Mouse (Mus musculus) midbrain, embryonic 11.5 days (tissue): ENCODE data around the gene Fgf10. TPM values are rescaled to one million over a fixed set of nuclear protein-coding genes. Genes with fewer than 3 reads are reported as not detected.

Source experiments
- ATAC-seq: fragments of 200-750 bp; cut with Nextera tagmentation; 2 replicates; pipeline ENCODE4 v1.8.0; 2017; ENCODE audit warnings: moderate TSS enrichment, moderate library complexity; ENCODE audit not compliant: low FRiP score
- DNase-seq: peaks from one replicate; pipeline ENCODE4 v3.0.0; 2015; ENCODE audit warnings: low spot score; ENCODE audit errors: missing footprints
- H3K27ac ChIP-seq: fragments of 300-500 bp; sonication (generic); 2 replicates; pipeline ENCODE4 v1.5.1; 2014; ENCODE audit warnings: low read depth, low read length
- H3K27me3 ChIP-seq: fragments of 300-500 bp; sonication (generic); 2 replicates; pipeline ENCODE4 v1.6.1; 2014; ENCODE audit warnings: mild to moderate bottlenecking, low read length, moderate library complexity, mixed read lengths; ENCODE audit not compliant: control insufficient read depth, insufficient read depth
- H3K36me3 ChIP-seq: fragments of 300-500 bp; sonication (generic); 2 replicates; pipeline ENCODE4 v1.6.1; 2014; ENCODE audit warnings: mild to moderate bottlenecking, low read length, moderate library complexity, mixed read lengths; ENCODE audit not compliant: control insufficient read depth, insufficient read depth
- H3K4me1 ChIP-seq: fragments of 300-500 bp; sonication (generic); 2 replicates; pipeline ENCODE4 v1.6.1; 2014; ENCODE audit warnings: low read length; ENCODE audit not compliant: control insufficient read depth, insufficient read depth
- H3K4me2 ChIP-seq: fragments of 300-500 bp; sonication (generic); 2 replicates; pipeline ENCODE4 v1.6.1; 2014; ENCODE audit warnings: mild to moderate bottlenecking, moderate library complexity
- H3K4me3 ChIP-seq: fragments of 300-500 bp; sonication (generic); 2 replicates; pipeline ENCODE4 v1.5.1; 2014; ENCODE audit warnings: low read depth, low read length
- H3K9ac ChIP-seq: fragments of 300-500 bp; sonication (generic); 2 replicates; pipeline ENCODE4 v1.6.1; 2014; ENCODE audit warnings: low read length
- H3K9me3 ChIP-seq: fragments of 300-500 bp; sonication (generic); 2 replicates; pipeline ENCODE4 v1.6.1; 2016; ENCODE audit warnings: low read length; ENCODE audit not compliant: control insufficient read depth
- WGBS: fragments of 180-500 bp; shearing (Covaris S2); extraction: QIAGEN DNeasy Blood & Tissue Kit; methylation state at CpG from one replicate; pipeline ENCODE4 v1.1.7; 2014; 5-methylcytosine and 5-hydroxymethylcytosine counted together
- polyA plus RNA-seq: library from polyadenylated mRNA; unstranded; fragments of >200 nt; fragmentation: Nextera tagmentation; extraction: Ambion mirVana; gene quantifications from 2 replicates; pipeline ENCODE4 v1.2.1, GENCODE M21; 2014

Fgf10 gene
- polyA plus RNA-seq = 0.54 and 0.55 TPM in 2 replicates

DNA sequence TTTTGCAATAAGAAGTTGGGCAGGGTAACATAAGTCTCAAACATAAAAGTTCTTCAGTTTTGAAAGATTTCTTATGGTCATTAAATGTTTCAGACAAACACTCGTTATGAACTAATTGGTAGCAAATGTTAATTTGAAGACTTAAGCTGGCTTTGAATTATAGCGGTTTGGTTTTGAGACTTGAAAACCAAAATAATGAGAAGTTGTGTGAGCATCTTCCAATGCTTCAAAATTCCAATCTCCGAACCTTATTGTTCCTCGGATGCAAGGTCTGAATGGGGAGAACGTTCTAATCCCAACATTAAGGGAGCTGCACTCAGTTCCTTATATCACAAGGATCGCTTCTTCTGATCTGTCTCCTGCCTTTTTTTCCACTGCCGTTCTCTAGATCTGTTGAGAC lies at the start of gene Fgf10:
Gene Fgf10 (plus strand): TSS at position 301 of the 400 bp plus-strand sequence.
- H3K27ac ChIP-seq = no peak within 1 kb of the TSS
- peaks cover 6% of the 10 kb centered on the region; the same call in 1 of the 2 replicates for H3K27me3 ChIP-seq
- WGBS = 40% methylated on average over 7 of the region's 7 CpGs
- no peaks in the 10 kb centered on the region for H3K9me3 ChIP-seq
- ATAC-seq = 0 out of 2 replicates have a peak, but pooled peaks have one; percentile 17
- H3K9ac ChIP-seq = no peak within 1 kb of the TSS
- no peak for DNase-seq
- no peaks in the 10 kb centered on the region for H3K36me3 ChIP-seq
- H3K4me2 ChIP-seq = no peak within 1 kb of the TSS
- H3K4me1 ChIP-seq = peaks cover 2% of the 10 kb centered on the region
- no peak within 1 kb of the TSS for H3K4me3 ChIP-seq

DNA sequence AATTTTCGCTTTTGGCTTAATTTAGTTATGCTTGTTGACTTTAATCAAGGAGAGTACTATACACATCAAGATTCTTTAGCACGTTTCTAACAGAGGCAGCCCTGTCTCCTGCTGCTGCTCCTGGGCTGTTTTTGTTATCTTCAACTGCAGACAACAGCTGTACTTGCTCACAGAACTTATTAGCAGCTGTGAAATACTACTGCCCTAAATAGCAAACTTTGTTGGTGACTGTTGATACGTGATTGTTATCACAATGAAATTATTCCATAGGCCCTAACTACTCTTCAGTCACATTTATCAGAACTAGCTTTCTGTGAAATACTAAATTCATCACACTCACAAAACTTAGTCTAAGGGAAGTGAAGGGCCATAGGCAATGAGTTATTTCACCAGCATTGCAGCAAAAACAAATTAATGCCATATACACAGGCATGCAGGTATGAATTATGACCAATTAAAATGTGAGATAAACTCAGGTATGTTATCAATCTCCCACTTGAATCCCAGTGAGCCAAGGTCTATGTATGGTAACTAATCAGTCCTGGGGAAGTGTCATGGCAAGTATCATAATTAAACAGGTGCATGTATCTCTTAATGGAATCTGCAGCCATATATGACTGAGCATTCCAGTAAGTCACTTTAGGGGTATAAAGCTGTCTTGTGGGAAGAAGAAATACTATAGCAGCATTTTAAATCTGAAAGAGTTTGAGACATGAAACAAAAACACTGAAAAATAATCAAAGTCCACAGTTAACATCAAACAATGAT lies 39.7 kb upstream of the Fgf10 start:
- Histone ChIP-seq H3K9me3 (no peaks in the 10 kb centered on the region), H3K9ac (no peak overlapping the region), H3K4me2 (no peak overlapping the region), H3K36me3 (no peaks in the 10 kb centered on the region), H3K4me3 (no peak overlapping the region), H3K27me3 (no peaks in the 10 kb centered on the region), H3K27ac (no peak overlapping the region), H3K4me1 (no peaks in the 10 kb centered on the region)
- WGBS = 58% methylated on average over 3 of the region's 3 CpGs
- DNase-seq (peak; percentile 71), ATAC-seq (no peak)

DNA sequence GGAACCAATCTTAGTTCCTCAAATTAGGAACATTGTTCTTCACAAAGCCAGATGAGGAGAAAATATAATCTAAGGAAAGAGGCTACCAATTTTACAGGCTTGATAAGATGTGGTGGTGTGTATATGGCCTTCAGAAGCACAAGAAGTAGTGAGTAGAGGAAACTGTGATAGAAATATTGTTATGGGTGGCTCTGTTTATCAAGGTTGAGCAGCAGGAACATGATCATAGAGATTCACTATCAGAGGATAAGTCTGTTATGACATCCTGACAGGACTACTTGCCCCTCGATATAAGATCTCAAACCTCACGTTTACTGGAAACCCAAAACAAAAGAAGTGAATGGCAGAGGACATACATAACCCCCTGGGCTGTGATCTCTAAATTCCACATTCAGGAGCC lies 38.1 kb upstream of the Fgf10 start:
- peak; percentile 37 for DNase-seq
- Histone ChIP-seq H3K36me3 (no peaks in the 10 kb centered on the region), H3K4me2 (no peak overlapping the region), H3K9me3 (no peaks in the 10 kb centered on the region), H3K27me3 (no peaks in the 10 kb centered on the region), H3K4me3 (no peak overlapping the region), H3K4me1 (no peaks in the 10 kb centered on the region), H3K9ac (no peak overlapping the region), H3K27ac (no peak overlapping the region)
- WGBS = 84% methylated on average over 2 of the region's 2 CpGs
- no peak for ATAC-seq

DNA sequence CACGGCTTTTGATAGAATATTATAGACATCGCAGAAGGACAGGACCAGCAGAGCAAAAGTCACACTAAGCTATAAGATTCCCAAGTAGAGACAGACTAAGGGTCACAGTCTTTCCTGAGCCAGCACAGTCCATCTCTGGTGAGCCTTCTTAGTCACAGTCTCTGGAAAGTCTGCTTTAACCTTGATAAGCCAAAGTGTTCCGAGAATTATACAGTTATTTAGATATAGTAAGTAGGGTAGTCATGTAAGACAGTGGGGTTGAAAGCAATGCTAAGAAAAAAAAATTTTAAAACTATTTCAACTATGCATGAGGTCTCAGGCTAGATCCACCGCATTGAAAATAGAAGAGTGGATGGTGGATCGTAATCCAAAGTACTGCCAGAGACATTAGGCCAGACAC lies 33.5 kb upstream of the Fgf10 start:
- DNase-seq (peak; percentile 54), ATAC-seq (no peak)
- no peak overlapping the region for H3K4me2 ChIP-seq
- no peak overlapping the region for H3K9ac ChIP-seq
- H3K9me3 ChIP-seq = no peaks in the 10 kb centered on the region
- no peak overlapping the region for H3K27ac ChIP-seq
- H3K36me3 ChIP-seq = no peaks in the 10 kb centered on the region
- H3K27me3 ChIP-seq = no peaks in the 10 kb centered on the region
- H3K4me3 ChIP-seq = no peak overlapping the region
- H3K4me1 ChIP-seq = no peaks in the 10 kb centered on the region
- WGBS = 91% methylated on average over 5 of the region's 5 CpGs

GRCm38 (mm10) chr13:118642585-118642984 lies 27.0 kb upstream of the Fgf10 start:
- Histone ChIP-seq H3K9me3 (no peaks in the 10 kb centered on the region), H3K4me2 (no peak overlapping the region), H3K27me3 (no peaks in the 10 kb centered on the region), H3K4me3 (no peak overlapping the region), H3K4me1 (no peaks in the 10 kb centered on the region), H3K36me3 (no peaks in the 10 kb centered on the region), H3K27ac (no peak overlapping the region), H3K9ac (no peak overlapping the region)
- DNase-seq (no peak), ATAC-seq (no peak)
- WGBS = 93% methylated on average over 3 of the region's 3 CpGs

- 79% methylated on average over 6 of the region's 6 CpGs for WGBS
- Histone ChIP-seq H3K27ac (no peak overlapping the region), H3K36me3 (no peaks in the 10 kb centered on the region), H3K4me3 (no peak overlapping the region), H3K9ac (no peak overlapping the region), H3K4me1 (no peaks in the 10 kb centered on the region), H3K27me3 (no peaks in the 10 kb centered on the region), H3K4me2 (no peak overlapping the region), H3K9me3 (no peaks in the 10 kb centered on the region)
- DNase-seq = no peak
- no peak for ATAC-seq
Measured at GRCm38 (mm10) chr13:118643138-118643537, 26.5 kb upstream of the Fgf10 start.

DNA sequence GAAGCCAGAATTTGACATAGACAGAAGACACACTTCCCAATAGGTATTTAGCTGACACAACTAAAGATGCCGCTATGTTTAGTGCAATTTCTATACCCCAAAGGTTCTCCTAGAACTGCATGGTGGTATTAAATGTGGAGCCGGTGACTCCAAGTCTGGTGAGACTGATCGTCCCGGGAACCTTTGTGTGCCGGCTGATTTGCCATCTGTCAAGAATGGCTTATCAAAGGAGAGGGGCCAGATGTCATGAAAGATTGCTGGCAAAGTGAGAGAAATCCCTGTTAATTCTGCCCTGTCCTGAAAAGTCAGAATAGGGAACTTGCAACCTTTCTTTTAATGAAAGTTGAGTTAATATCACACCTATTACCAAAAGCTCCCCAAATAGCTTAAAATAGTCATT lies 12.6 kb upstream of the Fgf10 start:
- Histone ChIP-seq H3K36me3 (no peaks in the 10 kb centered on the region), H3K4me1 (no peaks in the 10 kb centered on the region; the same call in 1 of the 2 replicates), H3K4me2 (no peak overlapping the region), H3K9ac (no peak overlapping the region), H3K9me3 (no peaks in the 10 kb centered on the region), H3K4me3 (no peak overlapping the region), H3K27me3 (no peaks in the 10 kb centered on the region), H3K27ac (no peak overlapping the region)
- ATAC-seq (no peak), DNase-seq (no peak)
- WGBS = 50% methylated on average over 5 of the region's 5 CpGs

DNA sequence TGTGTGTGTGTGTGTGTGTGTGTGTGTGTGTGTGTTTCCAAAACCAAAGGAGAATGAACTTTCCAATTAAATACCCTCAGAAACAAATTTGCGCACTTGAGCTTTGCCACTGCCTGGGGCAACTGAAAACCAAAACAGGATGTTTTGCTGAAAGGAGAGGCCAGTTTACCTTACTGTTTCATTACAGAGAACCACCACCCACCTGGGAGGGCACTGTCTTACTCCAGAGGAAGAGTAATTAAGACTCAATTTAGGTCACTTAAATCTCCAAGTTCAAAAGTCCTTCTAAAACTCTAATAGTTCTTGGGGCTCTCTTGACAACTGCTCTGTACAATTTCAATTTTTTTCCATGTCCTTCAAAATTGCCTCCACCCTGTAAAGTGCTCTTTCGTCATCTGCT lies 11.6 kb upstream of the Fgf10 start:
- no peak overlapping the region for H3K9ac ChIP-seq
- H3K4me2 ChIP-seq = no peak overlapping the region
- no peak for ATAC-seq
- H3K9me3 ChIP-seq = no peaks in the 10 kb centered on the region
- no peaks in the 10 kb centered on the region for H3K27me3 ChIP-seq
- H3K27ac ChIP-seq = no peak overlapping the region
- H3K4me3 ChIP-seq = no peak overlapping the region
- peak; percentile 57 for DNase-seq
- H3K36me3 ChIP-seq = no peaks in the 10 kb centered on the region
- 93% methylated on average over 2 of the region's 2 CpGs for WGBS
- H3K4me1 ChIP-seq = no peaks in the 10 kb centered on the region; the same call in 1 of the 2 replicates

GRCm38 (mm10) chr13:118658608-118659326 lies 10.8 kb upstream of the Fgf10 start:
- no peak for ATAC-seq

More at GRCm38 (mm10) chr13:118658608-118659326, 10.8 kb upstream of the Fgf10 start:
- Histone ChIP-seq H3K4me3 (no peak overlapping the region), H3K9me3 (no peaks in the 10 kb centered on the region), H3K4me2 (no peak overlapping the region), H3K9ac (no peak overlapping the region), H3K36me3 (no peaks in the 10 kb centered on the region), H3K27ac (no peak overlapping the region), H3K4me1 (no peaks in the 10 kb centered on the region; the same call in 1 of the 2 replicates), H3K27me3 (no peaks in the 10 kb centered on the region)
- DNase-seq = peak; percentile 57
- 95% methylated on average over 7 of the region's 7 CpGs for WGBS
